Mouse (Mus musculus) forebrain, embryonic 14.5 days (tissue): ENCODE data around the gene Akain1. TPM values are rescaled to one million over a fixed set of nuclear protein-coding genes. Genes with fewer than 3 reads are reported as not detected.

Source experiments
- polyA plus RNA-seq: library from polyadenylated mRNA; unstranded; fragments of >200 nt; fragmentation: Nextera tagmentation; extraction: Ambion mirVana; gene quantifications from 2 replicates; pipeline ENCODE4 v1.2.1, GENCODE M21; 2014

Akain1 gene
- polyA plus RNA-seq, 1 experiment from 2014 or later, result 0.36 TPM

Other genes with a start within 250 kb of the Akain1 start
- gene Zbtb14, start 56.3 kb upstream of the Akain1 start, polyA plus RNA-seq, result 29.0 and 29.6 TPM in 2 replicates